Mouse (Mus musculus): Measurements from ENCODE around the gene Hist1h1t. TPM values are rescaled to one million over a fixed set of nuclear protein-coding genes. Genes with fewer than 3 reads are reported as not detected.

Hist1h1t gene
- polyA plus RNA-seq, 1 experiment: not detected

- DNase-seq (ENCODE audit: low read depth): no peak
These were observed 41.5 kb downstream of the Hist1h1t start for GRCm38 (mm10) chr13:23737091-23737490.

GRCm38 (mm10) chr13:23738041-23738440, 42.4 kb downstream of the Hist1h1t start:
- no peak for DNase-seq (ENCODE audit: low read depth)

GRCm38 (mm10) chr13:23738677-23739068, 43.1 kb downstream of the Hist1h1t start, which contains the start of gene Hist1h1c:
Hist1h1c (plus strand) TSS chr13:23738808.
- no peak for DNase-seq (ENCODE audit: low read depth)

- no peak for DNase-seq (ENCODE audit: low read depth)
These were observed 43.7 kb downstream of the Hist1h1t start for GRCm38 (mm10) chr13:23739069-23739921.

- no peak for DNase-seq (ENCODE audit: low read depth)
These were observed 44.3 kb downstream of the Hist1h1t start for GRCm38 (mm10) chr13:23739922-23740252.

GRCm38 (mm10) chr13:23740256-23740840, 44.7 kb downstream of the Hist1h1t start:
- no peak for DNase-seq (ENCODE audit: low read depth)

GRCm38 (mm10) chr13:23740910-23741309, 45.3 kb downstream of the Hist1h1t start:
- no peak for DNase-seq (ENCODE audit: low read depth)

GRCm38 (mm10) chr13:23742007-23742406, 46.4 kb downstream of the Hist1h1t start:
- no peak for DNase-seq (ENCODE audit: low read depth)

GRCm38 (mm10) chr13:23743215-23743614, 47.6 kb downstream of the Hist1h1t start:
- no peak for DNase-seq (ENCODE audit: low read depth)

- DNase-seq (ENCODE audit: low read depth): no peak
These were observed 48.3 kb downstream of the Hist1h1t start for GRCm38 (mm10) chr13:23743963-23744362.

- no peak for DNase-seq (ENCODE audit: low read depth)
These were observed 49.1 kb downstream of the Hist1h1t start for GRCm38 (mm10) chr13:23744421-23745380.

GRCm38 (mm10) chr13:23745381-23746161, 50.0 kb downstream of the Hist1h1t start, which contains the start of gene Hist1h3c:
Hist1h3c (minus strand) TSS chr13:23745602.
- no peak for DNase-seq (ENCODE audit: low read depth)

Other genes starting within 250 kb of the Hist1h1t start
- 0.09 TPM in 1 of 2 replicates, not detected in the other for gene Btn1a1, start 229.9 kb upstream of the Hist1h1t start, polyA plus RNA-seq (2012; rRNA removed)
- gene Btn2a2, start 207.0 kb upstream of the Hist1h1t start, polyA plus RNA-seq (2012; rRNA removed): 0.09 TPM in 1 of 2 replicates, not detected in the other
- 50.9 and 92.4 TPM in 2 replicates for gene Hist1h4h, start 164.8 kb upstream of the Hist1h1t start, polyA plus RNA-seq (2012; rRNA removed)
- 20.4 and 27.6 TPM in 2 replicates for gene Hist1h2af, start 161.9 kb upstream of the Hist1h1t start, polyA plus RNA-seq (2012; rRNA removed)
- gene Hist1h3g, start 160.4 kb upstream of the Hist1h1t start, polyA plus RNA-seq (2012; rRNA removed): 1.5 and 2.8 TPM in 2 replicates
- gene Hist1h2bh, start 152.4 kb upstream of the Hist1h1t start, polyA plus RNA-seq (2012; rRNA removed): 0.61 and 0.81 TPM in 2 replicates
- gene Hist1h3f, start 151.8 kb upstream of the Hist1h1t start, polyA plus RNA-seq (2012; rRNA removed): 1.9 and 2.1 TPM in 2 replicates
- gene Hist1h4f, start 144.2 kb upstream of the Hist1h1t start, polyA plus RNA-seq (2012; rRNA removed): 3.9 and 8.5 TPM in 2 replicates
- 0.19 and 0.24 TPM in 2 replicates for gene Hist1h1d, start 142.6 kb upstream of the Hist1h1t start, polyA plus RNA-seq (2012; rRNA removed)
- gene Hist1h3e, start 133.4 kb upstream of the Hist1h1t start, polyA plus RNA-seq (2012; rRNA removed): 11.9 and 13.2 TPM in 2 replicates
- gene Hist1h2ae, start 124.6 kb upstream of the Hist1h1t start, polyA plus RNA-seq (2012; rRNA removed): 0.49 and 1.3 TPM in 2 replicates
- gene Hist1h2bg, start 124.4 kb upstream of the Hist1h1t start, polyA plus RNA-seq (2012; rRNA removed): 18.7 and 22.4 TPM in 2 replicates
- gene Hist1h2bf, start 121.6 kb upstream of the Hist1h1t start, polyA plus RNA-seq (2012; rRNA removed): 2.0 and 2.9 TPM in 2 replicates
- gene Hist1h2ad, start 121.4 kb upstream of the Hist1h1t start, polyA plus RNA-seq (2012; rRNA removed): 1.3 and 2.0 TPM in 2 replicates
- gene Hist1h3d, start 120.1 kb upstream of the Hist1h1t start, polyA plus RNA-seq (2012; rRNA removed): 3.8 and 4.1 TPM in 2 replicates
- 6.9 and 9.6 TPM in 2 replicates for gene Hist1h4d, start 114.2 kb upstream of the Hist1h1t start, polyA plus RNA-seq (2012; rRNA removed)
- 5.4 and 9.0 TPM in 2 replicates for gene Hist1h2be, start 74.7 kb upstream of the Hist1h1t start, polyA plus RNA-seq (2012; rRNA removed)
- 3.1 and 3.9 TPM in 2 replicates for gene Hist1h1e, start 73.3 kb upstream of the Hist1h1t start, polyA plus RNA-seq (2012; rRNA removed)
- 0.32 and 0.63 TPM in 2 replicates for gene Hist1h2ac, start 11.9 kb upstream of the Hist1h1t start, polyA plus RNA-seq (2012; rRNA removed)
- gene Hist1h2bc, start 11.6 kb upstream of the Hist1h1t start, polyA plus RNA-seq (2012; rRNA removed): 245 and 281 TPM in 2 replicates
- gene Hist1h4c, start 2.6 kb downstream of the Hist1h1t start, polyA plus RNA-seq (2012; rRNA removed): 3.9 and 6.4 TPM in 2 replicates
- 21.7 and 43.9 TPM in 2 replicates for gene Hfe, start 15.0 kb downstream of the Hist1h1t start, polyA plus RNA-seq (2012; rRNA removed)
- 70.6 and 72.3 TPM in 2 replicates for gene Hist1h1c, start 43.0 kb downstream of the Hist1h1t start, polyA plus RNA-seq (2012; rRNA removed)
- gene Hist1h3c, start 49.8 kb downstream of the Hist1h1t start, polyA plus RNA-seq (2012; rRNA removed): 2.4 and 3.3 TPM in 2 replicates
- gene Hist1h2bb, start 50.9 kb downstream of the Hist1h1t start, polyA plus RNA-seq (2012; rRNA removed): 2.2 and 5.9 TPM in 2 replicates
- gene Hist1h2ab, start 55.3 kb downstream of the Hist1h1t start, polyA plus RNA-seq (2012; rRNA removed): 0.61 and 2.9 TPM in 2 replicates
- gene Hist1h3b, start 56.5 kb downstream of the Hist1h1t start, polyA plus RNA-seq (2012; rRNA removed): 1.4 and 3.1 TPM in 2 replicates
- gene Hist1h4b, start 61.2 kb downstream of the Hist1h1t start, polyA plus RNA-seq (2012; rRNA removed): 0.82 and 3.9 TPM in 2 replicates
- gene Hist1h4a, start 65.4 kb downstream of the Hist1h1t start, polyA plus RNA-seq (2012; rRNA removed): 5.8 and 9.3 TPM in 2 replicates
- gene Hist1h3a, start 66.6 kb downstream of the Hist1h1t start, polyA plus RNA-seq (2012; rRNA removed): 2.8 and 4.3 TPM in 2 replicates
- not detected in 2 replicates for gene Hist1h1a, start 67.9 kb downstream of the Hist1h1t start, polyA plus RNA-seq (2012; rRNA removed)
- 0.10 and 0.16 TPM in 2 replicates for gene Trim38, start 74.1 kb downstream of the Hist1h1t start, polyA plus RNA-seq (2012; rRNA removed)
- 0.04 TPM in 1 of 2 replicates, not detected in the other for gene Slc17a2, start 111.2 kb downstream of the Hist1h1t start, polyA plus RNA-seq (2012; rRNA removed)
- 0.06 TPM in 1 of 2 replicates, not detected in the other for gene Slc17a3, start 143.6 kb downstream of the Hist1h1t start, polyA plus RNA-seq (2012; rRNA removed)
- gene Slc17a1, start 171.9 kb downstream of the Hist1h1t start, polyA plus RNA-seq (2012; rRNA removed): 0.05 TPM in 1 of 2 replicates, not detected in the other
- gene Slc17a4, start 219.2 kb downstream of the Hist1h1t start, polyA plus RNA-seq (2012; rRNA removed): 0.08 and 0.10 TPM in 2 replicates
- 0.77 TPM in 1 of 2 replicates, not detected in the other for gene Hist1h2ba, start 238.3 kb downstream of the Hist1h1t start, polyA plus RNA-seq (2012; rRNA removed)
- gene Hist1h2aa, start 238.6 kb downstream of the Hist1h1t start, polyA plus RNA-seq (2012; rRNA removed): not detected in 2 replicates